Mouse (Mus musculus) midbrain, embryonic 15.5 days (tissue): ENCODE measurements around the gene Npepps. TPM values are rescaled to one million over a fixed set of nuclear protein-coding genes. Genes with fewer than 3 reads are reported as not detected.
"Not testable (repeated sequence)": the region's sequence is repeated elsewhere in the genome, so short reads cannot be mapped to it uniquely, and the experiment has no call there.

ENCODE experiments used
- ATAC-seq: fragments of 200-750 bp; cut with Nextera tagmentation; replicated peaks from 2 replicates; pipeline ENCODE4 v1.8.0; 2017; ENCODE audit warnings: moderate TSS enrichment
- H3K27ac ChIP-seq: fragments of 300-500 bp; sonication (generic); 2 replicates; pipeline ENCODE4 v1.5.1; 2015; ENCODE audit warnings: mild to moderate bottlenecking, inconsistent platforms
- H3K27me3 ChIP-seq: fragments of 300-500 bp; sonication (generic); replicated peaks from 2 replicates; pipeline ENCODE4 v1.6.1; 2015; ENCODE audit warnings: inconsistent platforms
- H3K36me3 ChIP-seq: fragments of 300-500 bp; sonication (generic); replicated peaks from 2 replicates; pipeline ENCODE4 v1.6.1; 2015; ENCODE audit warnings: inconsistent platforms
- H3K4me1 ChIP-seq: fragments of 300-500 bp; sonication (generic); 2 replicates; pipeline ENCODE4 v1.6.1; 2015; ENCODE audit warnings: inconsistent platforms
- H3K4me2 ChIP-seq: fragments of 300-500 bp; sonication (generic); 2 replicates; pipeline ENCODE4 v1.6.1; 2015; ENCODE audit warnings: inconsistent platforms, mild to moderate bottlenecking, moderate library complexity
- H3K4me3 ChIP-seq: fragments of 300-500 bp; sonication (generic); 2 replicates; pipeline ENCODE4 v1.5.1; 2015; ENCODE audit warnings: mild to moderate bottlenecking, inconsistent platforms
- H3K9ac ChIP-seq: fragments of 300-500 bp; sonication (generic); 2 replicates; pipeline ENCODE4 v1.6.1; 2015; ENCODE audit warnings: mild to moderate bottlenecking, inconsistent platforms
- H3K9me3 ChIP-seq: fragments of 300-500 bp; sonication (generic); 2 replicates; pipeline ENCODE4 v1.6.1; 2016; ENCODE audit warnings: inconsistent platforms
- WGBS: fragments of 180-500 bp; shearing (Covaris S2); methylation state at CpG from one replicate; pipeline ENCODE4 v1.1.7; 2015; ENCODE audit warnings: mixed read lengths; 5-methylcytosine and 5-hydroxymethylcytosine counted together
- polyA plus RNA-seq: library from polyadenylated mRNA; unstranded; fragments of >200 nt; fragmentation: Nextera tagmentation; extraction: Ambion mirVana; gene quantifications from 2 replicates; pipeline ENCODE4 v1.2.1, GENCODE M21; 2015

The Npepps gene
- polyA plus RNA-seq, 1 experiment from 2014 or later = 161 TPM

DNA sequence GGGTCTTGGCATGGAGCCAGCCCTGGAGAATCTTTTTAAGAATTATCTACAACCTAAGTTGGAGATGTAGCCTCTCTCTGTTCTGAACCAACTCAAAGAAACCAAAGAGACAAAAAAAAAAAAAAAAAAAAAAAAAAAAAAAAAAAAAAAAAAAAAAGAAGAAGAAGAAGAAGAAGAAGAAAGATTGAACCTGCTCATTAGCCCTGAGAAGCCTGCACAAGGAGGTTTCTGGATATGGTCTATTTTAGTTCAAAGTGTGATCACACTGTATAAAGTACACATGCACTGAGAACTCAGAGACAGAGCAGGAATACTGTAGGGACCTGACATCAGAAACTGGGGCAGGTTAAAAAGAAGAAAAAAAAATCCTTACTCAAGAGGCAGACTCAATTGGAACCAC is 7.2 kb upstream of the Npepps start:
- no peak overlapping the region for H3K27ac ChIP-seq
- H3K36me3 ChIP-seq = no peaks in the 10 kb centered on the region
- ATAC-seq = no peak
- no peak overlapping the region for H3K9ac ChIP-seq
- H3K4me2 ChIP-seq = no peak overlapping the region
- H3K4me1 ChIP-seq = no peaks in the 10 kb centered on the region
- no peaks in the 10 kb centered on the region for H3K27me3 ChIP-seq
- H3K9me3 ChIP-seq = no peaks in the 10 kb centered on the region
- H3K4me3 ChIP-seq = no peak overlapping the region

GRCm38 (mm10) chr11:97286973-97287372 is 6.5 kb upstream of the Npepps start:
- H3K36me3 ChIP-seq = no peaks in the 10 kb centered on the region
- WGBS = 38% methylated on average over 6 of the region's 6 CpGs
- H3K27ac ChIP-seq = no peak overlapping the region
- H3K4me1 ChIP-seq = no peaks in the 10 kb centered on the region
- no peak for ATAC-seq
- H3K4me2 ChIP-seq = no peak overlapping the region
- H3K9ac ChIP-seq = no peak overlapping the region
- H3K4me3 ChIP-seq = no peak overlapping the region
- no peaks in the 10 kb centered on the region for H3K27me3 ChIP-seq
- no peaks in the 10 kb centered on the region for H3K9me3 ChIP-seq

DNA sequence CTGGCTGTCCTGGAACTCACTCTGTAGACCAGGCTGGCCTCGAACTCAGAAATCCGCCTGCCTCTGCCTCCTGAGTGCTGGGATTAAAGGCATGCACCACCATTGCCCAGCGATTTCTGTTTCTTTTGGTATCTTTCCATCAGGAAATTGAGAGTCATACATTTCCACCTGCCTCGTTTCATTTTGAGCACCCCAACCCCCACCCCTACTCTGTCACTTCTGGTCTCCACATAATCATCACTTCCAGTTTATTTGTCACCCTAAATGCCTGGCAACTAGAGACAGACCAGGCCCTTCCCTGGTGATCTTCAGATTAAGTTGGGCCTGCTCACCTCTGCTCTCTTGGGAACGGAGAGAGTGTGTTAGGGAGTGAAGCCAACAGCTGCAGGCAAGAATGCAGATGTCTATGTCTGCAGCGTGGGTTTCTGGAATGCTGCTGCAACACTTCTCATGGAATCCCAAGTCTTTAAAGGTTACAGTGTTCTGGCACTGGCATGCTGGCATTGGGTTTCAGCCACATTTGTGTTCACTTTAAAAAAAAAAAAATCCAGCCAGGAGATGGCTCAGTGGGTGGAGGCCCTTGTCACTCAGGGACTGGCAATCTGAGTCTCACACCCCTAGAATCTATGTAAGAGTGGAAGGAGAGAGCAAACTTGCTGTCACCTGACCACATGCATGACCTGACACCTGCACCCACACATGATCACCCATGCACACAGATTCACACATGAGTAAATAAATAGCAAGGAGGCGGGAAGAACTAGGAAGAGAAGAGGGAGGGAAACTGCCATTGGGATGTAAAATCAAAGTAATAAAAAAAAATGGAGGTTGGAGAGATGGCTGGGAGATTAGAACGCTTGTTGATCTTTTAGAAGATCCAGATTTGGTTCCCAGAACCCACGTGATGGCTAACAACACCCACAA is 5.7 kb upstream of the Npepps start:
- WGBS = 82% methylated on average over 9 of the region's 9 CpGs
- 0 out of 2 replicates have a peak, but pooled peaks cover under 1% of the 10 kb centered on the region for H3K4me1 ChIP-seq

GRCm38 (mm10) chr11:97284854-97285253 is 4.4 kb upstream of the Npepps start:
- Histone ChIP-seq H3K4me3 (no peak overlapping the region), H3K9me3 (no peaks in the 10 kb centered on the region), H3K27me3 (no peaks in the 10 kb centered on the region), H3K4me1 (0 out of 2 replicates have a peak, but pooled peaks cover 4% of the 10 kb centered on the region), H3K27ac (no peak overlapping the region), H3K4me2 (no peak overlapping the region), H3K9ac (no peak overlapping the region), H3K36me3 (no peaks in the 10 kb centered on the region)
- WGBS = 74% methylated on average over 4 of the region's 4 CpGs
- no peak for ATAC-seq

More for the DNA sequence above, 5.7 kb upstream of the Npepps start:
- Histone ChIP-seq H3K4me2 (no peak overlapping the region), H3K9me3 (no peaks in the 10 kb centered on the region), H3K36me3 (no peaks in the 10 kb centered on the region), H3K4me3 (no peak overlapping the region), H3K9ac (no peak overlapping the region), H3K27ac (no peak overlapping the region), H3K27me3 (no peaks in the 10 kb centered on the region)
- ATAC-seq = no peak

DNA sequence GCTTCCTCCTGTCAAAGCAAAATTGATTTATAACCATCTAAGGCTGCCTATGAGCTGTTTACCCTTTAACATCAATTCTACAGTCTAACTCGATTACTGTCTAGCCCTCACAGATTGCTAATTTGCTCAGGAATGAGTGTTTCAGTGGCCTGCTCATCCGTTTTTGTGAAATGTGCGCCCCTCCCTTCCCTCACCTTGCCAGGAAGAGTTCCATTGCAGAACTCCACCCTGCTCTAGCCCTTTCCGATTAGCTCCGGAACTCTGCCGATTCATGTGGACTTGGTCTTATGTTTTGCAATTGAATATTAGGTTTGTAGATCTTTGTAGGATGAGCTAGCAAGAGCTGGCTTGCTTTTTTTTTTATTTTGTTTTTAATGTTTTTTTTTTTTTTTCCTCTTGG is 1.7 kb upstream of the Npepps start:
- no peaks in the 10 kb centered on the region for H3K9me3 ChIP-seq
- 89% methylated on average over 6 of the region's 6 CpGs for WGBS
- no peak for ATAC-seq

DNA sequence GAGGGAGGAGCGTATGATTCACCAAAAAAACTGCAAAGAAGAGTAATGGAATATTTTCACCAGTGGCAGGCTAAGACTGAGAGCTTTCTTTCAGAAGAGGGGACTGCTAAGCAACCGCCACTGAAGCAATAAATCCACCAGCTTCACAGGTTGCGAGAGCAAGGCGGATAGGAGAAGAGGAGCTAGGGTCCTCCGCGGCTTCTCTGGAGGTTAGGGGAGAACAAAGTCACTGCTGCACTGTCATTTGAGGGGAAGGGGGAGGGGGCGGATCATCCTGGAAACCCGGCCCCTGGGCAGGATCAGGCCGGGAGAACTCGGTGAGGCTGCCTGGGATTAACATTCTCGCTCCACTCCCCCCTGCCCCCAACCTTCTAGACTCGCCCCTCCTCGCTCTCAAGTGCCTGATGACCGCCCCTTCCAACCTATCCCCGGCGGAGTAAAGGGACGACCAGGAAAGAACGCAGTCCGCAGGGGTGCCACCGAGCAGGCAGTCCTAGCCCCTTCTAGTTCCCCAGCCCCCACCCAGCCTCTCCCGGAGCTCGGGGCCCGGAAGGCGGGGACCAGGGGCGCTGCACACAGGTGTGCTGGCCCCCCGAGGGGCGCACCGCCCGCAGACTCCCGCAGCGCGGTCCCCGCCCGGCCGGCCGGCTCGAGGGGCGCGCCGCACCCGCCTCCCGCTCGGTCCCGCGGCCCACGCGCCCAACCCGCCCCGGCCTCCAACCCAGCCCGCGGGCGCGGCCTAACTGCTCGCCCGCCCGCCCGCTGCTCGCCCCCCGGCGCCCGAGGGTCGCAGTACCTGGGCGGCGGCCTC is 828 bp downstream of the Npepps start:
- Histone ChIP-seq H3K27ac (peak overlapping the region; percentile 97), H3K4me2 (peak overlapping the region; percentile 61), H3K9me3 (no peaks in the 10 kb centered on the region), H3K27me3 (no peaks in the 10 kb centered on the region), H3K9ac (peak overlapping the region; percentile 94), H3K4me3 (peak overlapping the region; percentile 74), H3K4me1 (peaks cover 31% of the 10 kb centered on the region), H3K36me3 (no peaks in the 10 kb centered on the region)
- WGBS = 0% methylated on average over 47 of the region's 64 CpGs
- ATAC-seq = peak; percentile 83

More for the DNA sequence above, 1.7 kb upstream of the Npepps start:
- Histone ChIP-seq H3K27ac (no peak overlapping the region), H3K4me1 (peaks cover 22% of the 10 kb centered on the region), H3K4me3 (no peak overlapping the region), H3K36me3 (no peaks in the 10 kb centered on the region), H3K9ac (no peak overlapping the region), H3K27me3 (no peaks in the 10 kb centered on the region), H3K4me2 (no peak overlapping the region)

- 0 out of 2 replicates have a peak, but pooled peaks have one; percentile 1 for ATAC-seq
- WGBS = 13% methylated on average over 11 of the region's 11 CpGs
- peaks cover 31% of the 10 kb centered on the region for H3K4me1 ChIP-seq
Measured at GRCm38 (mm10) chr11:97279040-97279404, 1.4 kb downstream of the Npepps start.

GRCm38 (mm10) chr11:97278456-97278855 is 2.0 kb downstream of the Npepps start:
- H3K4me2 ChIP-seq = peak overlapping the region; percentile 61
- H3K9ac ChIP-seq = peak overlapping the region; percentile 94; the same call in 1 of the 2 replicates
- peaks cover 31% of the 10 kb centered on the region for H3K4me1 ChIP-seq
- H3K27me3 ChIP-seq = no peaks in the 10 kb centered on the region
- H3K4me3 ChIP-seq = peak overlapping the region; percentile 74
- no peak overlapping the region for H3K27ac ChIP-seq
- no peaks in the 10 kb centered on the region for H3K9me3 ChIP-seq
- 62% methylated on average over 6 of the region's 6 CpGs for WGBS
- ATAC-seq = no peak
- no peaks in the 10 kb centered on the region for H3K36me3 ChIP-seq

More at GRCm38 (mm10) chr11:97279040-97279404, 1.4 kb downstream of the Npepps start:
- no peaks in the 10 kb centered on the region for H3K36me3 ChIP-seq
- H3K4me2 ChIP-seq = peak overlapping the region; percentile 61
- H3K4me3 ChIP-seq = peak overlapping the region; percentile 74
- H3K27me3 ChIP-seq = no peaks in the 10 kb centered on the region
- peak overlapping the region; percentile 97 for H3K27ac ChIP-seq
- H3K9me3 ChIP-seq = no peaks in the 10 kb centered on the region
- peak overlapping the region; percentile 94 for H3K9ac ChIP-seq

DNA sequence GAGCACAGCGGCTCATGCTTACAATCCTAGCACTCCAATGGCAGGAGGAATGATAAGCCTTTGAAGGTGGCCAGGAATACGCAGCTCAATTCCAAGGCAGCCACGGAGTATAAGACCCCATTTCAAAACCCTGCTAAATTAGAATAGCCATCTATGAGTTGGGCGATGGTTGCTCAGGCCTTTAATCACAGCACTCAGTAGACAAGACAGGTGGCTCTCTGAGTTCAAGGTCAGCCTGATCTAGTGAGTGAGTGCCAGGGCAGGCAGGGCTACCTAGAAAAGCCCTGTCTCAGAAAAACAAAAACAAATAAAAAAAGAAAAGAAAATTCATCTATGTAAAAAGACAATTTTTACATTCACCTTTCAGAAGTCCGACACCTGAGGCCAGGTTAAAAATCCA is 3.3 kb downstream of the Npepps start:
- no peak overlapping the region for H3K27ac ChIP-seq
- no peaks in the 10 kb centered on the region for H3K9me3 ChIP-seq
- WGBS = 75% methylated on average over 5 of the region's 5 CpGs
- no peak overlapping the region for H3K4me3 ChIP-seq
- peaks cover 31% of the 10 kb centered on the region for H3K4me1 ChIP-seq
- no peaks in the 10 kb centered on the region for H3K36me3 ChIP-seq
- no peaks in the 10 kb centered on the region for H3K27me3 ChIP-seq
- ATAC-seq = no peak
- H3K9ac ChIP-seq = no peak overlapping the region
- no peak overlapping the region for H3K4me2 ChIP-seq

DNA sequence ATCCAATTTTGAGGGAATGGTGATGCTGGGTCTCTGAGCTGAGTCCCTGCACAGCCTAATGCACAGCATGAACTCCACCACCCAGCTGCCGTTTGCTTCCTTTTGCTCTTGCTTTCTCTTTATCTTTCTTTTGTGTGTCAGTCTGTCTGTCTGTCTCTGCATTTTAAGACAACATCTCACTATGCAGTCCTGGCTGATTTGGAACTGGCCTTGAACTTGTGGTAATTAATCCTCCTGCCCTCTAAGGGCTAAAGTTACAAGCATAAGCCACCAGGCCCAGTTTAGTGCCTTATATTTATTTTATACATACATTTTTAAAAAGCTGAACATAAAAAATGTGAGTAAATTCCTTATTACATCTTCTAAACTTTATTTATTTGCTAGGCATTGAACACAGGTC is 4.4 kb downstream of the Npepps start:
- Histone ChIP-seq H3K4me3 (no peak overlapping the region), H3K9ac (no peak overlapping the region), H3K27me3 (no peaks in the 10 kb centered on the region), H3K4me1 (peaks cover 29% of the 10 kb centered on the region), H3K27ac (no peak overlapping the region), H3K9me3 (no peaks in the 10 kb centered on the region), H3K36me3 (no peaks in the 10 kb centered on the region), H3K4me2 (no peak overlapping the region)
- no peak for ATAC-seq
- WGBS = 27% methylated on average over 1 of the region's 1 CpGs

GRCm38 (mm10) chr11:97275349-97275748 is 5.1 kb downstream of the Npepps start:
- H3K27ac ChIP-seq = no peak overlapping the region
- peaks cover 27% of the 10 kb centered on the region for H3K4me1 ChIP-seq
- H3K4me3 ChIP-seq = no peak overlapping the region
- H3K9ac ChIP-seq = no peak overlapping the region
- H3K36me3 ChIP-seq = no peaks in the 10 kb centered on the region
- no peaks in the 10 kb centered on the region for H3K9me3 ChIP-seq
- H3K4me2 ChIP-seq = no peak overlapping the region
- ATAC-seq = no peak
- 94% methylated on average over 2 of the region's 2 CpGs for WGBS
- no peaks in the 10 kb centered on the region for H3K27me3 ChIP-seq

DNA sequence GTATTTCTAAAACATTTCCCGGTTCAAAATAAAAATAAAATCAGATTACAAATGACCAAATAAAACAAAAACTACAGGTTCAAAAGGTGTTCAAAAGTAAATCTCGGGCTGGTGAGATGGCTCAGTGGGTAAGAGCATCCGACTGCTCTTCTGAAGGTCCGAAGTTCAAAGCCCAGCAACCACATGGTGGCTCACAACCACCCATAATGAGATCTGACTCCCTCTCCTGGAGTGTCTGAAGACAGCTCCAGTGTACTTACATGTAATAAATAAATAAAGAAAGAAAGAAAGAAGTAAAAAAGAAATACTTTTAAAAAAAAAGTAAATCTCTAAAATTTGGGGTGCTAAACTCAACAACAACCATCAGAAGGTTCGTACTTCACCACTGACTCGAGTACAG is 5.5 kb downstream of the Npepps start:
- H3K27ac ChIP-seq, H3K36me3 ChIP-seq, ATAC-seq, H3K4me3 ChIP-seq, H3K27me3 ChIP-seq, H3K9me3 ChIP-seq, H3K4me2 ChIP-seq, H3K9ac ChIP-seq: not testable (repeated sequence)
- 94% methylated on average over 6 of the region's 6 CpGs for WGBS
- peaks cover 27% of the 10 kb centered on the region for H3K4me1 ChIP-seq
